Mouse (Mus musculus): ENCODE data around the gene Gse1. TPM values are rescaled to one million over a fixed set of nuclear protein-coding genes. Genes with fewer than 3 reads are reported as not detected.

The Gse1 gene
- total and polyA plus RNA-seq, 3 experiments, result 23.6 to 128 (median 66.9) TPM

DNA sequence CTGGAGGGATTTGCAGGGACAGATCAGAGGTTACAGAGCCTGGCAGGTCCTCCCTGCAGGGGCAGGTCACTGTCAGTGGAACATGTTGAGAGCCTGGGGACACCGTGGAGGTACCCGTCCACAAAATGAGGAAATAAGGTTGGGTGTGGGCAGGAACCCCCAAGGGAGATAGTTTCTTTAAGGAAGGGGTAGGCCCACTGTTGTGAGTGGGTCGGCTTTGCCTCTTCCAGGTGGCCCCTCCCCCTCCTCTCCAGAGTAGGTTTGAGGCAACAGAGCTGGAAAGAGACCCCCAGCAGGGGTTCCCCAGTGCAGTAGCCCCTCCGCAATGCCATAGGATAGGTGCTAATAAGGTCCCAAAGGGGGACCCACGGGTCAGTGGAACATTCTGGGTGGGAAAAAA, 274.2 kb downstream of the Gse1 start:
- TF ChIP-seq MAX (IDR thresholded peaks at IDR 0.05; ENCODE audit: low read length), result no peak
- TF ChIP-seq SIN3A (IDR thresholded peaks at IDR 0.05; ENCODE audit: low read length), result peak; percentile 56
- TF ChIP-seq BHLHE40 (IDR thresholded peaks at IDR 0.05; ENCODE audit: borderline replicate concordance, low read depth, low read length), result no peak
- TF ChIP-seq TAL1 (IDR thresholded peaks at IDR 0.05; ENCODE audit: low read length), result no peak
- no peak for TF ChIP-seq ELF1 (IDR thresholded peaks at IDR 0.05; ENCODE audit: low read depth, low read length)
- no peak for TF ChIP-seq GABPA (IDR thresholded peaks at IDR 0.05; ENCODE audit: low read depth, low read length)
- TF ChIP-seq RCOR1 (IDR thresholded peaks at IDR 0.05; ENCODE audit: low read depth, low read length), result no peak
- peak in 1 of 2 experiments; percentile 8; a peak in 1 of 4 replicates for TF ChIP-seq EP300 (IDR thresholded peaks at IDR 0.05; ENCODE audit: low read depth in 1 of 2, low read length in 2 of 2)
- TF ChIP-seq USF1 (IDR thresholded peaks at IDR 0.05; ENCODE audit: low read depth, low read length), result no peak
- peak; percentile 72; the same call in 1 of the 2 replicates for TF ChIP-seq TBP (IDR thresholded peaks at IDR 0.05; ENCODE audit: low read depth, low read length)
- TF ChIP-seq MAFK (IDR thresholded peaks at IDR 0.05; ENCODE audit: borderline replicate concordance, low read depth, low read length), result no peak
- TF ChIP-seq USF2 (IDR thresholded peaks at IDR 0.05; ENCODE audit: borderline replicate concordance in 1 of 2, insufficient read depth in 1 of 2, low read depth in 1 of 2, low read length in 2 of 2), result no peak
- no peak for TF ChIP-seq POLR2AphosphoS5 (IDR thresholded peaks at IDR 0.05; ENCODE audit: borderline replicate concordance, low read depth, low read length)
- no peak for TF ChIP-seq MYC (IDR thresholded peaks at IDR 0.05; ENCODE audit: low read depth, low read length)
- no peak for TF ChIP-seq NRF1 (IDR thresholded peaks at IDR 0.05; ENCODE audit: insufficient read depth, low read depth, low read length, poor library complexity, severe bottlenecking)
- TF ChIP-seq ETS1 (IDR thresholded peaks at IDR 0.05; ENCODE audit: low read depth, low read length), result no peak
- TF ChIP-seq RAD21 (IDR thresholded peaks at IDR 0.05; ENCODE audit: low read depth, low read length), result no peak
- peak; percentile 62; the same call in 1 of the 2 replicates for TF ChIP-seq MAZ (IDR thresholded peaks at IDR 0.05; ENCODE audit: low read depth, low read length)
- no peak for TF ChIP-seq MYB (IDR thresholded peaks at IDR 0.05; ENCODE audit: low read depth, low read length)
- TF ChIP-seq KAT2A (conservative IDR thresholded peaks at IDR 0.05; ENCODE audit: low read depth, low read length), result no peak
- TF ChIP-seq SMC3 (IDR thresholded peaks at IDR 0.05; ENCODE audit: low read depth, low read length), result 0 out of 2 replicates have a peak, but pooled peaks have one; percentile 7
- Histone ChIP-seq H3K9me3 (replicated peaks; ENCODE audit: insufficient read depth, low read length) (no peaks in the 10 kb centered on the region), H3K79me2 (ENCODE audit: control insufficient read depth, insufficient read depth, low read length, poor library complexity) (peaks cover 100% of the 10 kb centered on the region), H3K36me3 (ENCODE audit: control insufficient read depth in 1 of 2, insufficient read depth in 2 of 2, low read length in 2 of 2) (peaks cover 0 to 42% of the 10 kb centered on the region in 2 experiments; a peak in 2 of 4 replicates), H3K27ac (ENCODE audit: control insufficient read depth, low read depth, low read length) (peak overlapping the region; percentile 1; the same call in 1 of the 2 replicates), H3K9ac (ENCODE audit: control insufficient read depth, low read depth, low read length, poor library complexity, severe bottlenecking) (0 out of 2 replicates have a peak overlapping the region, but pooled peaks have one; percentile 6), H3K4me3 (ENCODE audit: control insufficient read depth in 1 of 2, insufficient read depth in 1 of 2, low read depth in 2 of 2, low read length in 2 of 2) (no peak overlapping the region), H3K4me1 (ENCODE audit: control insufficient read depth in 1 of 2, insufficient read depth in 2 of 2, low read length in 2 of 2) (peaks cover 5 to 41% of the 10 kb centered on the region in 2 experiments), H3K27me3 (ENCODE audit: control insufficient read depth in 1 of 2, insufficient read depth in 2 of 2, low read length in 2 of 2) (no peaks in the 10 kb centered on the region)
- DNase-seq (ENCODE audit: low read depth, low spot score), result peak; percentile 71

Measured in MEL (cell line).